Mouse (Mus musculus): ENCODE measurements at regions not wholly inside any gene's neighbourhood (a gene's known extent, or its start where the extent isn't known, plus 50 kb on each side); places are given as distances from the start of the nearest gene placed in this dataset.

GRCm38 (mm10) chr14:99806599-99806998, 477.9 kb downstream of the Klf12 start:
- no peak for DNase-seq (ENCODE audit: low read depth, low spot score)

- no peak for DNase-seq (ENCODE audit: low read depth, low spot score)
These were observed 471.6 kb downstream of the Klf12 start for GRCm38 (mm10) chr14:99812741-99813485.
